Mouse (Mus musculus): ENCODE data around the gene Edaradd. TPM values are rescaled to one million over a fixed set of nuclear protein-coding genes. Genes with fewer than 3 reads are reported as not detected.
A peak's percentile ranks its signal among the peaks of the same experiment; 100 is the strongest.

Gene Edaradd
- total and polyA plus RNA-seq, 2 experiments from 2014 or later, result 0.11 TPM; not detected in 1

DNA sequence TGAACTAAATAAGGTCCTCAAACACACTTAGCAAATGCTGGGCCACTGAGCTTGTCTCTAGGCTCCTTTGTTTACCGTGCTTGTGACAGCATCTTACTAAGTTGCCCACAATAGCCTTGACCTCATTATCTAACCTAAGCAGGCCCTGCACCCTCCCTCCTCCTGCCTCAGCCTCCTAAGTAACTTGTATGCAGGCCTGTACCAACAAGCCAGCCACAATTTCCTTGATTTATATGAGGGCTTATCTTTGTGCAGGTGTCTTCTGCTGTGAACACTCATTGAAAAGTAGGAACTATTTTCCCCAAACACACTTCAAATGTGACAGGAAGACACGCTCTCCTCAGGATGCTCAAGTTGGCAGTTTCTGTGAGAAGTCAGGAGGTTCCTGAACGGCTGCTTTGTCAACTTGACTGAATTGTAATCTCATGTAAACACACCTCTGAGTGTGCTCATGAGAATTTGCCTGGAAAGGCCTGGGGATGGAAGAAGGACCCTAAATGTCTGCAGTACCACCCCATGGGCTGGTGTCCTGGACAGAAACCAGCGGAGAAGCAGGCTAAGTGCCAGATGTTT is 17.5 kb downstream of the Edaradd start:
- Histone ChIP-seq H3K9ac (replicated peaks; ENCODE audit: low read depth, low read length) (no peak overlapping the region), H3K27me3 (ENCODE audit: control insufficient read depth, insufficient read depth, low read length) (no peaks in the 10 kb centered on the region), H3K9me3 (replicated peaks; ENCODE audit: control insufficient read depth, low read length) (no peaks in the 10 kb centered on the region), H3K36me3 (replicated peaks; ENCODE audit: control insufficient read depth, insufficient read depth, low read length) (no peaks in the 10 kb centered on the region), H3K4me1 (ENCODE audit: control insufficient read depth, insufficient read depth) (no peaks in the 10 kb centered on the region), H3K27ac (ENCODE audit: low read depth) (peak overlapping the region; percentile 3; the same call in 1 of the 2 replicates), H3K4me2 (ENCODE audit: low read depth, low read length) (no peak overlapping the region), H3K4me3 (ENCODE audit: low read depth, low read length) (no peak overlapping the region)
- TF ChIP-seq CTCF (IDR thresholded peaks at IDR 0.05; ENCODE audit: low read depth) (no peak), EP300 (IDR thresholded peaks at IDR 0.05; ENCODE audit: low read depth) (no peak)
- 53% methylated on average over 4 of the region's 4 CpGs for WGBS
- DNase-seq (ENCODE audit: low spot score) (no peak), ATAC-seq (ENCODE audit: insufficient read depth, low read depth) (no peak)

DNA sequence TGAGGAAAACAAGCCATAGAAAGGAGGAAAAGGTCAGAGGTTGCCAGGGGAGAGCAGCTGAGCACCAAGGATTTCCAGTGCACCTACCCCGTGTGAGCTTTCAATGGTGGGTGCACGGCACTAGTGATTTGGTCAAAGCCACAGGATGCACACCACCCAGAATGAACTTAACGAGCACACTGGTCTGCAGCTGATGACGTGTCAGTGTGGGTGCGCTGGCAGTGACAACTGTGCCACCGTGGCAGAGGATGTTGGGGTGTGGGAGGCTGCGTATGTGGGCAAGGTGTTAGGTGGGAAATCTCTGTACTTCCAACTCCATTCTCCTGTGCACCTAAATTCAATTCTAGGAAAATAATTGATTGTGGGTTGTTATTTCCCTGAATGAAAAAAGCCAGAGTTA is 21.1 kb downstream of the Edaradd start:
- Histone ChIP-seq H3K27ac (ENCODE audit: low read depth) (no peak overlapping the region), H3K36me3 (replicated peaks; ENCODE audit: control insufficient read depth, insufficient read depth, low read length) (no peaks in the 10 kb centered on the region), H3K27me3 (ENCODE audit: control insufficient read depth, insufficient read depth, low read length) (no peaks in the 10 kb centered on the region), H3K4me3 (ENCODE audit: low read depth, low read length) (no peak overlapping the region), H3K4me1 (ENCODE audit: control insufficient read depth, insufficient read depth) (no peaks in the 10 kb centered on the region), H3K9ac (replicated peaks; ENCODE audit: low read depth, low read length) (no peak overlapping the region), H3K9me3 (replicated peaks; ENCODE audit: control insufficient read depth, low read length) (no peaks in the 10 kb centered on the region), H3K4me2 (ENCODE audit: low read depth, low read length) (no peak overlapping the region)
- no peak for DNase-seq (ENCODE audit: low spot score)
- ATAC-seq (ENCODE audit: insufficient read depth, low read depth), result no peak
- TF ChIP-seq EP300 (IDR thresholded peaks at IDR 0.05; ENCODE audit: low read depth) (no peak), CTCF (IDR thresholded peaks at IDR 0.05; ENCODE audit: low read depth) (no peak)
- 74% methylated on average over 7 of the region's 7 CpGs for WGBS

DNA sequence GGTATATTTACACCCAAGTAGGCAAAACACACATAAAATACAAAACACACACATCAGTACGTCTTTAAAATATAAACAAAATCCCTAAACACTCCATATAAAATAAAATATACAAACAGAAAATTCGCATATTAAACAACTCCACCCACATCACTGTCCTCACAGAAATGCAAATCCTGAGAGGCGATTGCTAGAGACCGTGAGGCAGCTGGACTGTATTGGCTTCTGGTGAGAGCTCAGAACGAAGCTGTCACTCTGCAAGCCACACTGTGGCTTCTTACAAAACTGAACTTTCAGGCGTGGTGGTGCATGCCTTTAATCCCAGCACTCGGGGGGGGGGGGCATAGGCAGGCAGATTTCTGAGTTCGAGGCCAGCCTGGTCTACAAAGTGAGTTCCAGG is 22.4 kb downstream of the Edaradd start:
- Histone ChIP-seq H3K9me3 (replicated peaks; ENCODE audit: control insufficient read depth, low read length) (no peaks in the 10 kb centered on the region), H3K4me3 (ENCODE audit: low read depth, low read length) (no peak overlapping the region), H3K4me1 (ENCODE audit: control insufficient read depth, insufficient read depth) (no peaks in the 10 kb centered on the region), H3K36me3 (replicated peaks; ENCODE audit: control insufficient read depth, insufficient read depth, low read length) (no peaks in the 10 kb centered on the region), H3K27me3 (ENCODE audit: control insufficient read depth, insufficient read depth, low read length) (no peaks in the 10 kb centered on the region), H3K27ac (ENCODE audit: low read depth) (no peak overlapping the region), H3K9ac (replicated peaks; ENCODE audit: low read depth, low read length) (no peak overlapping the region), H3K4me2 (ENCODE audit: low read depth, low read length) (no peak overlapping the region)
- WGBS, result 61% methylated on average over 8 of the region's 8 CpGs
- DNase-seq (ENCODE audit: low spot score) (no peak), ATAC-seq (ENCODE audit: insufficient read depth, low read depth) (no peak)
- TF ChIP-seq CTCF (IDR thresholded peaks at IDR 0.05; ENCODE audit: low read depth) (no peak), EP300 (IDR thresholded peaks at IDR 0.05; ENCODE audit: low read depth) (no peak)

DNA sequence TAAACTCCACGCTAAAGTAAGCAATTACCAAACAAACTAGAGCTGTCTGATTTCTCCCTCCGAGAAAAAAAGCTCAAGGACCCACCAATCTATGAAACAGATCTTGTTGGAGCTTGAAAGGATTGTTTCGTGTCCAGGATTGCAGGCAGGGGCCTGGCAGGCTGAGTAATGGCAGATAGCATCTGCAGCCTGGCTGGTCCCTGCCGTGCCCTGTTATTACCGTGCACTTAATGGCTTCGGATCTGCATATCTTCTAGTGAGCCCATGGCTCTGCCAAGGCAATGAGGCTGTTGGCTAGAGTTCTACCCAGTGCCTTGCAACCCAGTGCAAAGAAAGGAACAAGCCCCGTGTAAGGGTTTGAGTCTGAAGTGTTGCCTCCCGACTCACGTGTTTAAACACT is 25.5 kb downstream of the Edaradd start:
- Histone ChIP-seq H3K4me3 (ENCODE audit: low read depth, low read length) (no peak overlapping the region), H3K4me2 (ENCODE audit: low read depth, low read length) (no peak overlapping the region), H3K27ac (ENCODE audit: low read depth) (no peak overlapping the region), H3K36me3 (replicated peaks; ENCODE audit: control insufficient read depth, insufficient read depth, low read length) (no peaks in the 10 kb centered on the region), H3K4me1 (ENCODE audit: control insufficient read depth, insufficient read depth) (no peaks in the 10 kb centered on the region), H3K9me3 (replicated peaks; ENCODE audit: control insufficient read depth, low read length) (no peaks in the 10 kb centered on the region), H3K9ac (replicated peaks; ENCODE audit: low read depth, low read length) (no peak overlapping the region), H3K27me3 (ENCODE audit: control insufficient read depth, insufficient read depth, low read length) (no peaks in the 10 kb centered on the region)
- WGBS, result 81% methylated on average over 9 of the region's 9 CpGs
- DNase-seq (ENCODE audit: low spot score) (no peak), ATAC-seq (ENCODE audit: insufficient read depth, low read depth) (no peak)
- TF ChIP-seq CTCF (IDR thresholded peaks at IDR 0.05; ENCODE audit: low read depth) (no peak), EP300 (IDR thresholded peaks at IDR 0.05; ENCODE audit: low read depth) (no peak)

DNA sequence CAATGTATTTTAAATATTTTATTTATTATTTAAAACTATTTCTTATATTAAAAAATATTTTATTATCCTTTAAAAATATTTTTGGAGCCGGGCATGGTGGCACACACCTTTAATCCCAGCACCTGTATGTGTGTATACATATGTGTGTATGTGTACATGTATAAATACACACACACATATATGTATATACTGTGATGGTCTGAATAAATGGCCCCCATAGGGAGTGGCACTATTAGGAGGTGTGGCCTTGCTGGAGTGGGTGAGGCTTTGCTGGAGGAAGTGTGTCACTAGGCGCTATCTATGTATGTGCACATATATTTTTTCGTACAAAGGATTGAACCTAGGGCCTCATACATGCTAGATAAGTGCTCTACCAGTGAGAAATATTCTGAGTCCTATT is 27.7 kb downstream of the Edaradd start:
- no peak for TF ChIP-seq EP300 (IDR thresholded peaks at IDR 0.05; ENCODE audit: low read depth)
- no peak for TF ChIP-seq CTCF (IDR thresholded peaks at IDR 0.05; ENCODE audit: low read depth)
- Histone ChIP-seq H3K9ac (replicated peaks; ENCODE audit: low read depth, low read length) (no peak overlapping the region), H3K4me3 (ENCODE audit: low read depth, low read length) (no peak overlapping the region), H3K36me3 (replicated peaks; ENCODE audit: control insufficient read depth, insufficient read depth, low read length) (no peaks in the 10 kb centered on the region), H3K27me3 (ENCODE audit: control insufficient read depth, insufficient read depth, low read length) (no peaks in the 10 kb centered on the region), H3K27ac (ENCODE audit: low read depth) (no peak overlapping the region), H3K4me1 (ENCODE audit: control insufficient read depth, insufficient read depth) (no peaks in the 10 kb centered on the region), H3K4me2 (ENCODE audit: low read depth, low read length) (no peak overlapping the region), H3K9me3 (replicated peaks; ENCODE audit: control insufficient read depth, low read length) (no peaks in the 10 kb centered on the region)
- WGBS, result 84% methylated on average over 3 of the region's 3 CpGs
- ATAC-seq (ENCODE audit: insufficient read depth, low read depth) (no peak), DNase-seq (ENCODE audit: low spot score) (no peak)

DNA sequence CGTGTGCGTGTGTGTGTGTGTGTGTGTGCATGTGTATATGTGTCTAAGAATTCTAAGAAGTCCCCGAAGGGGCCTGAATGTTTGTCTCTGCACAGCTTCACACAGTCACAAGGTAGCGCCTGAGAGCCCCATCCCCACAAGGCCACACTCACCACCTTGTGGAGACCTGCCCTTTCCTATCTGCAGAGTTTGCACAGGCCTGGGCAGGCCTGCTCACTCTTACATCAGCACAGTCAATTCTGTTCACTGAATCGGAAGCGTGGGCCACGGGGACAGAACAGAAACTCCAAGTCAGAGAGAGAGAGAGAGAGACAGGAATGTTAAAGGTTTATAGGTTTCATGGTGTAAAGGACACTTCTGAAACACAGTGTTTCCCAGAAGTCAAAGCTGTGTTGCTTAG is 34.6 kb downstream of the Edaradd start:
- Histone ChIP-seq H3K36me3 (replicated peaks; ENCODE audit: control insufficient read depth, insufficient read depth, low read length) (no peaks in the 10 kb centered on the region), H3K27ac (ENCODE audit: low read depth) (no peak overlapping the region), H3K9me3 (replicated peaks; ENCODE audit: control insufficient read depth, low read length) (no peaks in the 10 kb centered on the region), H3K4me1 (ENCODE audit: control insufficient read depth, insufficient read depth) (no peaks in the 10 kb centered on the region), H3K9ac (replicated peaks; ENCODE audit: low read depth, low read length) (no peak overlapping the region), H3K4me2 (ENCODE audit: low read depth, low read length) (no peak overlapping the region), H3K27me3 (ENCODE audit: control insufficient read depth, insufficient read depth, low read length) (no peaks in the 10 kb centered on the region), H3K4me3 (ENCODE audit: low read depth, low read length) (no peak overlapping the region)
- no peak for TF ChIP-seq EP300 (IDR thresholded peaks at IDR 0.05; ENCODE audit: low read depth)
- no peak for TF ChIP-seq CTCF (IDR thresholded peaks at IDR 0.05; ENCODE audit: low read depth)
- 66% methylated on average over 7 of the region's 7 CpGs for WGBS
- ATAC-seq (ENCODE audit: insufficient read depth, low read depth), result no peak
- DNase-seq (ENCODE audit: low spot score), result no peak

Measured in heart, postnatal 0 days (tissue).